Comparison of ENCODE assay signal across 8 mouse cellular contexts in genomic region chr13:22041651-22042567, GRCm38 (mm10). TPM values are rescaled to one million over a fixed set of nuclear protein-coding genes. Genes with fewer than 3 reads are reported as not detected.
DNase-seq lines count a peak whose midpoint lies in the region; ATAC-seq and TF ChIP-seq lines count a peak whose summit lies in the region.

No protein-coding gene starts in this region.

- no peak for ATAC-seq in forebrain, embryonic 14.5 days
- no peak for ATAC-seq in liver, postnatal 0 days

- peak overlapping the region; percentile 65 for H3K9ac ChIP-seq in forebrain, embryonic 14.5 days (ENCODE audit: low read length)
- peak overlapping the region; percentile 74 for H3K9ac ChIP-seq in liver, postnatal 0 days (replicated peaks)

- peaks cover 10% of the 10 kb centered on the region; the same call in 1 of the 2 replicates for H3K4me1 ChIP-seq in kidney, adult 2 months (ENCODE audit: control insufficient read depth, insufficient read depth, low read length)
- H3K4me1 ChIP-seq in forebrain, embryonic 14.5 days (ENCODE audit: control insufficient read depth, insufficient read depth, low read length), result peaks cover 21% of the 10 kb centered on the region; the same call in 1 of the 2 replicates
- peaks cover 11% of the 10 kb centered on the region for H3K4me1 ChIP-seq in liver, postnatal 0 days (ENCODE audit: insufficient read depth)

- WGBS in kidney, adult 2 months, result 8% methylated on average over 13 of the region's 13 CpGs
- WGBS in forebrain, embryonic 14.5 days, result 1% methylated on average over 13 of the region's 13 CpGs
- 4% methylated on average over 13 of the region's 13 CpGs for WGBS in liver, postnatal 0 days (ENCODE audit: insufficient replicate concordance)

- H3K9me3 ChIP-seq in forebrain, embryonic 14.5 days (replicated peaks; ENCODE audit: control insufficient read depth, low read length), result no peaks in the 10 kb centered on the region
- no peaks in the 10 kb centered on the region for H3K9me3 ChIP-seq in liver, postnatal 0 days (ENCODE audit: low read length)

- no peak for TF ChIP-seq CTCF in kidney, adult 2 months (conservative IDR thresholded peaks at IDR 0.05; ENCODE audit: insufficient read depth, insufficient read length, low read depth, low read length)
- TF ChIP-seq CTCF in liver, postnatal 0 days (IDR thresholded peaks at IDR 0.05; ENCODE audit: low read depth), result no peak

- H3K36me3 ChIP-seq in kidney, adult 2 months (ENCODE audit: control insufficient read depth, insufficient read depth, low read length), result no peaks in the 10 kb centered on the region
- H3K36me3 ChIP-seq in forebrain, embryonic 14.5 days (ENCODE audit: control insufficient read depth, insufficient read depth, low read length), result no peaks in the 10 kb centered on the region
- H3K36me3 ChIP-seq in liver, postnatal 0 days (replicated peaks; ENCODE audit: insufficient read depth, low read length), result no peaks in the 10 kb centered on the region

- peak overlapping the region; percentile 72 for H3K4me2 ChIP-seq in forebrain, embryonic 14.5 days (ENCODE audit: low read length)
- H3K4me2 ChIP-seq in liver, postnatal 0 days (ENCODE audit: low read depth, low read length), result peak overlapping the region; percentile 80

- DNase-seq in kidney, adult 2 months, result no peak
- DNase-seq in kidney, adult 11 months, result no peak
- DNase-seq in Muller cell, postnatal 12 days (ENCODE audit: inconsistent ontology term), result peak; percentile 65
- peak; percentile 62 for DNase-seq in forebrain, embryonic 14.5 days (ENCODE audit: low spot score)
- DNase-seq in liver, postnatal 0 days, result no peak
- DNase-seq in adrenal gland, adult 2 months, result no peak
- no peak for DNase-seq in cerebellum, adult 18-20 months
- DNase-seq in right cerebral cortex, adult 18-20 months, result no peak

- peak overlapping the region; percentile 16; the same call in 1 of the 2 replicates for H3K27ac ChIP-seq in kidney, adult 2 months (ENCODE audit: insufficient read depth, low read depth, low read length)
- H3K27ac ChIP-seq in forebrain, embryonic 14.5 days (ENCODE audit: low read depth, low read length), result peak overlapping the region; percentile 86
- H3K27ac ChIP-seq in liver, postnatal 0 days (ENCODE audit: low read depth), result peak overlapping the region; percentile 96

- TF ChIP-seq EP300 in liver, postnatal 0 days (IDR thresholded peaks at IDR 0.05; ENCODE audit: low read depth), result no peak

- no peaks in the 10 kb centered on the region for H3K27me3 ChIP-seq in kidney, adult 2 months (replicated peaks; ENCODE audit: control insufficient read depth, insufficient read depth, low read length)
- H3K27me3 ChIP-seq in forebrain, embryonic 14.5 days (replicated peaks; ENCODE audit: control insufficient read depth, insufficient read depth, low read length), result no peaks in the 10 kb centered on the region
- no peaks in the 10 kb centered on the region for H3K27me3 ChIP-seq in liver, postnatal 0 days (ENCODE audit: insufficient read depth, low read length)

- TF ChIP-seq POLR2A in kidney, adult 2 months (IDR thresholded peaks at IDR 0.05; ENCODE audit: low read depth, low read length), result no peak

- H3K4me3 ChIP-seq in kidney, adult 2 months (ENCODE audit: insufficient read depth, low read depth, low read length), result peak overlapping the region; percentile 28
- H3K4me3 ChIP-seq in forebrain, embryonic 14.5 days (ENCODE audit: low read depth, low read length), result peak overlapping the region; percentile 38
- peak overlapping the region; percentile 54 for H3K4me3 ChIP-seq in liver, postnatal 0 days (ENCODE audit: low read depth, low read length)

RNA-seq across cellular contexts. Expression of gene Hist1h4i, which starts 0.7 kb away (rescaled TPM):
- polyA plus RNA-seq in kidney, adult 2 months (2012; rRNA removed), result 10.5 and 12.5 TPM in 2 replicates
- polyA plus RNA-seq in forebrain, embryonic 14.5 days (2014; fragmentation: Nextera tagmentation; extraction: Ambion mirVana), result 14.0 and 18.0 TPM in 2 replicates
- polyA plus RNA-seq in liver, postnatal 0 days (2015; fragmentation: Nextera tagmentation; extraction: Ambion mirVana), result 18.0 and 18.3 TPM in 2 replicates
- 10 to 100 TPM; 48.5 to 52.2 TPM for total RNA-seq in adrenal gland, adult 2 months (2021)
- polyA plus RNA-seq in adrenal gland, adult 2 months (2012; rRNA removed), result 11.4 and 12.7 TPM in 2 replicates

RNA-seq across cellular contexts. Expression of gene Hist1h2ag, which starts 0.8 kb away (rescaled TPM):
- 0.76 TPM in 1 of 2 replicates, not detected in the other for polyA plus RNA-seq in kidney, adult 2 months (2012; rRNA removed)
- 20.4 and 37.4 TPM in 2 replicates for polyA plus RNA-seq in forebrain, embryonic 14.5 days (2014; fragmentation: Nextera tagmentation; extraction: Ambion mirVana)
- polyA plus RNA-seq in liver, postnatal 0 days (2015; fragmentation: Nextera tagmentation; extraction: Ambion mirVana), result 7.4 and 9.4 TPM in 2 replicates
- 10 to 100 TPM; 14.1 to 18.2 TPM for total RNA-seq in adrenal gland, adult 2 months (2021)
- polyA plus RNA-seq in adrenal gland, adult 2 months (2012; rRNA removed), result 0.45 TPM in 1 of 2 replicates, not detected in the other

RNA-seq across cellular contexts. Expression of gene Hist1h2bj, which starts 1.1 kb away (rescaled TPM):
- polyA plus RNA-seq in kidney, adult 2 months (2012; rRNA removed), result 0.92 and 1.0 TPM in 2 replicates
- polyA plus RNA-seq in forebrain, embryonic 14.5 days (2014; fragmentation: Nextera tagmentation; extraction: Ambion mirVana), result 3.0 and 7.0 TPM in 2 replicates
- 5.1 and 5.3 TPM in 2 replicates for polyA plus RNA-seq in liver, postnatal 0 days (2015; fragmentation: Nextera tagmentation; extraction: Ambion mirVana)
- total RNA-seq in adrenal gland, adult 2 months (2021), result 10 to 100 TPM; 14.1 to 18.8 TPM
- 2.3 and 2.8 TPM in 2 replicates for polyA plus RNA-seq in adrenal gland, adult 2 months (2012; rRNA removed)

RNA-seq across cellular contexts. Expression of gene Hist1h2bk, which starts 6.2 kb away (rescaled TPM):
- 4.2 and 6.0 TPM in 2 replicates for polyA plus RNA-seq in kidney, adult 2 months (2012; rRNA removed)
- 2.5 and 3.5 TPM in 2 replicates for polyA plus RNA-seq in forebrain, embryonic 14.5 days (2014; fragmentation: Nextera tagmentation; extraction: Ambion mirVana)
- 1.7 and 2.2 TPM in 2 replicates for polyA plus RNA-seq in liver, postnatal 0 days (2015; fragmentation: Nextera tagmentation; extraction: Ambion mirVana)
- total RNA-seq in adrenal gland, adult 2 months (2021), result 10 to 100 TPM; 27.4 to 48.0 TPM
- 1.9 and 3.2 TPM in 2 replicates for polyA plus RNA-seq in adrenal gland, adult 2 months (2012; rRNA removed)

RNA-seq across cellular contexts. Expression of gene Hist1h2ah, which starts 6.5 kb away (rescaled TPM):
- polyA plus RNA-seq in kidney, adult 2 months (2012; rRNA removed), result 0.95 and 3.4 TPM in 2 replicates
- 4.8 and 8.3 TPM in 2 replicates for polyA plus RNA-seq in forebrain, embryonic 14.5 days (2014; fragmentation: Nextera tagmentation; extraction: Ambion mirVana)
- 8.6 and 9.9 TPM in 2 replicates for polyA plus RNA-seq in liver, postnatal 0 days (2015; fragmentation: Nextera tagmentation; extraction: Ambion mirVana)
- 10 to 100 TPM; 14.2 to 18.9 TPM for total RNA-seq in adrenal gland, adult 2 months (2021)
- 1.0 and 16.0 TPM in 2 replicates for polyA plus RNA-seq in adrenal gland, adult 2 months (2012; rRNA removed)

Comparison
In these comparisons a context has a peak if more than half of its experiments do, and no peak if none do; other contexts are left out.
1. DNase-seq: peak in Muller cell, postnatal 12 days (single experiment) and forebrain, embryonic 14.5 days (single experiment); none in kidney, adult 2 months (single experiment), kidney, adult 11 months (single experiment), liver, postnatal 0 days (single experiment), adrenal gland, adult 2 months (single experiment), cerebellum, adult 18-20 months (0 of 2) and right cerebral cortex, adult 18-20 months (single experiment).
2. H3K27ac ChIP-seq: peak in every context shown above with its lines; median percentile 96 in liver, postnatal 0 days; 86 in forebrain, embryonic 14.5 days; 16 in kidney, adult 2 months.
3. Peak in every context shown above with its lines, with median percentiles within 50 percentile points of each other: H3K4me3 ChIP-seq.